Mouse (Mus musculus) lung, embryonic 14.5 days (tissue): ENCODE results near the gene Nutf2-ps1. TPM values are rescaled to one million over a fixed set of nuclear protein-coding genes. Genes with fewer than 3 reads are reported as not detected.

ENCODE experiments used
- ATAC-seq: fragments of 200-750 bp; cut with Nextera tagmentation; 2 replicates; pipeline ENCODE4 v1.8.0; 2017; ENCODE audit warnings: mild to moderate bottlenecking, moderate TSS enrichment, moderate library complexity; ENCODE audit not compliant: insufficient read depth
- DNase-seq: peaks from one replicate; pipeline ENCODE4 v3.0.0-alpha.2; 2015
- H3K27ac ChIP-seq: fragments of 300-500 bp; sonication (generic); 2 replicates; pipeline ENCODE4 v1.5.1; 2014; ENCODE audit warnings: low read depth, mild to moderate bottlenecking, moderate library complexity
- H3K27me3 ChIP-seq: fragments of 300-500 bp; sonication (generic); 2 replicates; pipeline ENCODE4 v1.6.1; 2014; ENCODE audit warnings: low read length, control low read depth; ENCODE audit not compliant: insufficient read depth
- H3K36me3 ChIP-seq: fragments of 300-500 bp; sonication (generic); 2 replicates; pipeline ENCODE4 v1.6.1; 2014; ENCODE audit warnings: control low read depth; ENCODE audit not compliant: insufficient read depth
- H3K4me1 ChIP-seq: fragments of 300-500 bp; sonication (generic); 2 replicates; pipeline ENCODE4 v1.6.1; 2014; ENCODE audit warnings: antibody characterized with exemption, control low read depth; ENCODE audit not compliant: insufficient read depth
- H3K4me2 ChIP-seq: fragments of 300-500 bp; sonication (generic); 2 replicates; pipeline ENCODE4 v1.6.1; 2014; ENCODE audit warnings: mild to moderate bottlenecking
- H3K4me3 ChIP-seq: fragments of 300-500 bp; sonication (generic); 2 replicates; pipeline ENCODE4 v1.5.1; 2014; ENCODE audit warnings: low read depth, low read length
- H3K9ac ChIP-seq: fragments of 300-500 bp; sonication (generic); 2 replicates; pipeline ENCODE4 v1.6.1; 2014
- H3K9me3 ChIP-seq: fragments of 300-500 bp; sonication (generic); 2 replicates; pipeline ENCODE4 v1.6.1; 2016; ENCODE audit warnings: low read depth, low read length, control low read depth
- CTCF ChIP-seq: IDR thresholded peaks from 2 replicates; pipeline ENCODE4 v1.5.1; 2016; ENCODE audit warnings: antibody characterized with exemption, low read depth
- WGBS: fragments of 180-500 bp; shearing (Covaris S2); extraction: QIAGEN DNeasy Blood & Tissue Kit; methylation state at CpG from one replicate; pipeline ENCODE4 v1.1.7; 2014; 5-methylcytosine and 5-hydroxymethylcytosine counted together
- polyA plus RNA-seq: library from polyadenylated mRNA; unstranded; fragments of >200 nt; fragmentation: Nextera tagmentation; extraction: Ambion mirVana; gene quantifications from 2 replicates; pipeline ENCODE4 v1.2.1, GENCODE M21; 2014

The Nutf2-ps1 gene
- polyA plus RNA-seq, 1 experiment from 2014 or later = 445 TPM

GRCm38 (mm10) chr19:53543602-53544001 is 45.3 kb downstream of the Nutf2-ps1 start:
- no peak for TF ChIP-seq CTCF
- ATAC-seq (no peak), DNase-seq (no peak)
- no peaks in the 10 kb centered on the region for H3K9me3 ChIP-seq
- H3K9ac ChIP-seq = no peak overlapping the region
- H3K4me2 ChIP-seq = no peak overlapping the region
- no peak overlapping the region for H3K4me3 ChIP-seq
- H3K27ac ChIP-seq = no peak overlapping the region
- H3K4me1 ChIP-seq = no peaks in the 10 kb centered on the region
- peaks cover 4% of the 10 kb centered on the region; the same call in 1 of the 2 replicates for H3K36me3 ChIP-seq
- 32% methylated on average over 5 of the region's 5 CpGs for WGBS
- H3K27me3 ChIP-seq = no peaks in the 10 kb centered on the region

DNA sequence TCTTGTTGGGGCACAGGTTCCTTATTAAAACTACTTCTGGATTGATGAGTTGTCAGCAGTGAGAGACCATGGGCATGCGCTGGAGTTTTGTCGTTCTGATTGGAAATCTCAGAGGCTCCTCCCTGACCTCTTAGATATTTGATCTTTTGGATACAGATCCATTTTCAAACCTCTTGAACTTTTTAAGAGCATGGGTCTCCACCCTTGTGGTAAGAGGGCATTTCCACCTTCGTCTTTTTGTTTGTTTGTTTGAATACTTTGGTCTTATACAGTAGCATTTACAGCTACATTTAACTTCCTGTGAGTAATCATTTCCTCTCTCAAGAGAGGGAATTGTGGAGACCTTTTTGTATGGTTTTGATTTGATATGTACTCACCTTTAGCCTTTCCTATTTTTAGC is 49.6 kb downstream of the Nutf2-ps1 start:
- no peak for ATAC-seq
- 56% methylated on average over 3 of the region's 3 CpGs for WGBS

DNA sequence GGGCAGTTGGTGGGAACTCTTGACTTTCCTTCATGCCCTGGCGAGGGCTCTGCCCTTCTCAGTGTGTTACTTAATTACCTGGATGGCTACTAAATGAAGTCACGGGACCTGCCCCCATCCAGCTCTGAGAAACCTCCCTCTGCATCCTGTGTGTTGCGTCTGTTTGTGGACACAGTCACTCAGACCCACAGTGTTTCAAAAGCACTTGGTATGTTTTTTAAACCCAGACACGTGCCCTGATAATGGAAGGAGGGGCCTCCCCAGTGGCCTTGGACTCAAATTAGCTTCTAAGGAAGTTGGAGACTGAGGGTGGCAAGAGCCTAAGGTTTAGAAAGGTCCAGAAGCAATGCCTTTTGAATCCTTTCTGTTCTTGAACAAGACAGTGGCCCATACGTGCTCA is 50.1 kb downstream of the Nutf2-ps1 start:
- no peak overlapping the region for H3K9ac ChIP-seq
- no peaks in the 10 kb centered on the region for H3K27me3 ChIP-seq
- ATAC-seq = no peak
- no peak overlapping the region for H3K27ac ChIP-seq
- H3K4me2 ChIP-seq = no peak overlapping the region
- 65% methylated on average over 5 of the region's 5 CpGs for WGBS
- DNase-seq = no peak
- H3K9me3 ChIP-seq = no peaks in the 10 kb centered on the region
- no peak overlapping the region for H3K4me3 ChIP-seq
- no peak for TF ChIP-seq CTCF
- no peaks in the 10 kb centered on the region for H3K4me1 ChIP-seq
- H3K36me3 ChIP-seq = peaks cover 13% of the 10 kb centered on the region

More for the DNA sequence above, 49.6 kb downstream of the Nutf2-ps1 start:
- Histone ChIP-seq H3K9me3 (no peaks in the 10 kb centered on the region), H3K27me3 (no peaks in the 10 kb centered on the region), H3K36me3 (peaks cover 13% of the 10 kb centered on the region), H3K4me3 (no peak overlapping the region), H3K9ac (no peak overlapping the region), H3K4me2 (no peak overlapping the region), H3K27ac (no peak overlapping the region), H3K4me1 (no peaks in the 10 kb centered on the region)
- no peak for TF ChIP-seq CTCF
- DNase-seq = no peak

Other genes with a start within 250 kb of the Nutf2-ps1 start
- gene Gm10197, start 217.3 kb downstream of the Nutf2-ps1 start, polyA plus RNA-seq = 4.8 and 5.8 TPM in 2 replicates
- gene Smndc1, start 198.5 kb downstream of the Nutf2-ps1 start, polyA plus RNA-seq = 45.8 and 49.4 TPM in 2 replicates
- gene Dusp5, start 60.0 kb downstream of the Nutf2-ps1 start, polyA plus RNA-seq = 7.3 and 8.9 TPM in 2 replicates
- gene Smc3, start 11.3 kb upstream of the Nutf2-ps1 start, polyA plus RNA-seq = 75.0 and 76.1 TPM in 2 replicates
- 0.59 and 1.2 TPM in 2 replicates for gene Rbm20, start 88.2 kb upstream of the Nutf2-ps1 start, polyA plus RNA-seq